Mouse (Mus musculus): ENCODE data around the gene Fpr3. TPM values are rescaled to one million over a fixed set of nuclear protein-coding genes. Genes with fewer than 3 reads are reported as not detected.
A peak's percentile ranks its signal among the peaks of the same experiment; 100 is the strongest.

The Fpr3 gene
- polyA plus RNA-seq, 1 experiment from 2014 or later = not detected

DNA sequence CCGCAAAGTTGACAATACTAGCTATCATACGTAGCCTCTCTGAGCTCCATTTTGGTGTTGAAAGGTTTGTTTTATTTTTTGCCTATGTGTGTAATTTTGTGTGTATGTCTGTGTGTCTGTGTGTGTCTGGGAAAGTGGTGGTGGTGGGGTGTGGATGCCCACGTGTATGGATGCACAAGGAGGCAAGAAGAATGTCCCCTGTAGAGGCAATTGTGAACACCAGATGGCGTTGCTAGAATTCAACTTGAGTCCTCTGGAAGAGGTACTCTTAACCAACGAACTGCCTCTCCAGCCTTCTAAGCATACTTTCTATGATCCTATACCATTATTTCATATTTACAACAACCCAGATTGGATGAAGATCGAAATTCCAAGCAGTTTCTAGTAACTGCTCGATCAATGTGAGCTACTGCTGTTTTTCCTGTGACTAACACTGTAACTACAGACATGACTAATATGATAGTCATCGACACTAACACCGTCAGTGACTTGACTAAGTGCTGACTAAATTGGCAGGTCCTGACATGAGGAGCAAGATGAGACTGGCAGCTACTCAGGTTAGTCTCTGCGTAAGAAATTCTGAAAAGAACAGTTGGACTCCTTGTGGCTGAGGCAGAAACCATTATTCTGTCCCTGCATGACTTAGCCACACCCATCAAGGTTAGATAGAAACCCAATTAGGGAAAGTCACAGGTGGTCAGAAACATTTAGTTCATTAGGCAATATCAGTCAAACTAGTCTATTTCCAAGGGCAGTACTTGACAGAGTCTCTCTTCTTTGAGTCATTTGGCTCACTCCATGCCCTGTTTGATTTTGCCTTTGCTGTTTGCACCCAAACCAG, 42.2 kb upstream of the Fpr3 start:
- Histone ChIP-seq H3K9me3 (replicated peaks; ENCODE audit: low read length) (no peaks in the 10 kb centered on the region), H3K4me1 (replicated peaks; ENCODE audit: insufficient read depth, low read length) (no peaks in the 10 kb centered on the region), H3K9ac (ENCODE audit: low read depth, low read length) (no peak overlapping the region), H3K4me2 (ENCODE audit: low read length) (no peak overlapping the region), H3K27me3 (ENCODE audit: insufficient read depth, low read length) (no peaks in the 10 kb centered on the region), H3K4me3 (replicated peaks; ENCODE audit: low read depth, low read length) (no peak overlapping the region), H3K36me3 (ENCODE audit: insufficient read depth, low read length) (0 out of 2 replicates have a peak, but pooled peaks cover 11% of the 10 kb centered on the region), H3K27ac (no peak overlapping the region)
- ATAC-seq (replicated peaks; ENCODE audit: low FRiP score, low read depth) (no peak), DNase-seq (ENCODE audit: low spot score) (peak; percentile 31)
- 74% methylated on average over 10 of the region's 10 CpGs for WGBS
- TF ChIP-seq CTCF (IDR thresholded peaks at IDR 0.05; ENCODE audit: low read depth) = peak; percentile 51

DNA sequence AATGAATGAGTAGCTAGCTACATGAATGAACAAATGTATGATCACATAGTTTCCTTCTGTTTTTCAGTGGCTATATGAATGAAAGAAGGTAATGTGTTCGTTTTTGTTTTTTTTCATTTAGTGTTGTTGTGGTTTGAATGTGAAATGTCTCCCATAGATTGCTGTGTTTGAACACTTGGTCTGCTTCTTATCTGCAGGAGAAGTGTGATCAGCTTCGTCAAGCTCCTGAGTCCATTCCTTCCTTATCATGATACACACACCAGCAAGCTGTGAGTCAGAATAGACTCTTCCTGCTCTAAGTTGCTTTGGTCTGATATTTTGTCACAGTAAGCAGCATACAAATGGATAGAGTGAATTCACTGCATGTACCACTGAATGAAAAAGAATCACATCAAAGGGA, 38.7 kb upstream of the Fpr3 start:
- H3K4me2 ChIP-seq (ENCODE audit: low read length) = no peak overlapping the region
- H3K36me3 ChIP-seq (ENCODE audit: insufficient read depth, low read length) = no peaks in the 10 kb centered on the region
- no peak for DNase-seq (ENCODE audit: low spot score)
- H3K9ac ChIP-seq (ENCODE audit: low read depth, low read length) = no peak overlapping the region
- no peaks in the 10 kb centered on the region for H3K9me3 ChIP-seq (replicated peaks; ENCODE audit: low read length)
- ATAC-seq (replicated peaks; ENCODE audit: low FRiP score, low read depth) = no peak
- 82% methylated on average over 2 of the region's 2 CpGs for WGBS
- TF ChIP-seq CTCF (IDR thresholded peaks at IDR 0.05; ENCODE audit: low read depth) = no peak
- H3K27me3 ChIP-seq (ENCODE audit: insufficient read depth, low read length) = no peaks in the 10 kb centered on the region
- no peak overlapping the region for H3K27ac ChIP-seq
- H3K4me3 ChIP-seq (replicated peaks; ENCODE audit: low read depth, low read length) = no peak overlapping the region
- no peaks in the 10 kb centered on the region for H3K4me1 ChIP-seq (replicated peaks; ENCODE audit: insufficient read depth, low read length)

DNA sequence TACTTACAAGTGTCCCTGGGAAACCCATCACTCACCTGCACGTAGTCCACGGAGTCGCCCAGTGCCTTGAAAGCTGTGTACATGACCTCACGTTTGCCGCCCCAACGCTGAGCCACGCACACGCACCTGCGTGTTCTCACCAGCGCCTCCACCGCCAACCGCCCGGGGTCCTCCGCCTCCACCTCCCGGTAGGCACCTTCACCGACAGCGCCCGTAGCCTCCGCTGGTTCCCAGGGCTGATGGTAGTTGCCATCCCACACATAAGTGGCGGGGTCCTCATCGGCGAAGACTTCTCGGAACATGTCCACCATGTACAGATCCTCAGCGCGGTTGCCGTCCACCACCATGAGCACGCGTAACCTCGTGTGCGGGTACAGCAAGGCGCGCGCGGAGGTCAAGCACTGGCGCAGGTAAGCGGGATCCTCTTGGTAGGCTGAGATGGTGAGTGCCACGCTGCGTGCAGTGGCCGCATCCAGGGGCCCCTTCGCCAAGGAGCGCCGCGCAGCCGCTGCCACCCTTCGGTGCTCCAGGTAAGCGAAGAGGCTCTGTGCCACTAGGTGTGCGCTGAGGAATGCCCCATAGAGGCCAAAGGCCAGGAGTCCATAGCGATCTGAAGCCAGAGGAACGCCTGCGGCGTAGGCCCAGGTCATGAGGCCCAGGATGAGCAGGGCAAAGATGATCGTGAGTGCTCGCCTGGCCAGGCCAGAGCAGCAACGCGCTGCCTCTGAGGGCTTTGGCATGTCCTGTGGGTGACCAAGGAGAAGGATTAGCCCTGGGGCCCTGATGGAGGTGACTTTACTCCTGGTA, 37.5 kb upstream of the Fpr3 start:
- H3K4me3 ChIP-seq (replicated peaks; ENCODE audit: low read depth, low read length) = no peak overlapping the region; the same call in 1 of the 2 replicates
- peak; percentile 56 for ATAC-seq (replicated peaks; ENCODE audit: low FRiP score, low read depth)

DNA sequence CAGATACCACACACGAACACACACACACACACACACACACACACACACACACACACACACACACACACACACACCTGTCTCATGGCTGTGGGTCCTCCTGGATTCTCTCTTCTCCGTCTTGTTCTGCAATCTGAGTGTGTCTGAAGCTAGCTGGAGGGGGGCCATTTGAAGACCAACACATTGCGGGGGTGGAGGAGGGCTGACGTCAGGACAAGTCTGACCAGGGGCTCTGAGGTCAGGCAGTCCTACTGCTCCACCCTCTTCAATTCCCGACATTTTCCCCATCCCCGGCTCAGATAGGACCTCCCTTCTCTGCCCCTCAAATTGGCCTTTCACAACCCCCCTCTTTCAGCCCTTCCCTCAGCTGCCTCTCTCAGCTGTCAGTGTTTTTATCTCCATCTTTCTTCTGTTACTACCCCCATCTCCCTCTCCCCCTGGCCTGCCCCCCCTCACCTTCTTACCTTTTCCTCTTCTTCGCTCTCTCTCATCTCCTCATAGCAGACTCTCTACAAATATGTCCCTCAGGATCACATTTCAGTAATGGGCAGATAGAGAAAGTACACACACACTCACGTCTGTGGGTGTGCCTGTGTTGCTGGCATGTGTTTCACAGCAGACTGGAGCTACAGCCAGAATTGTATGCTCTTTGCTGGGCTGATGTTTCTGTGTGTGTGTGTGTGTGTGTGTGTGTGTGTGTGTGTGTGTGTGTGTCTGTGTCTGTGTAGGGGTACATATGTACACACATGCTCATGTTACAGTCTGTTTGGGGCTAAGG, 32.4 kb upstream of the Fpr3 start, which contains the start of gene Has1:
Gene Has1 (minus strand): TSS at position 142 of the 775 bp plus-strand sequence.
- ATAC-seq (replicated peaks; ENCODE audit: low FRiP score, low read depth) (no peak), DNase-seq (ENCODE audit: low spot score) (no peak)
- H3K4me3 ChIP-seq (replicated peaks; ENCODE audit: low read depth, low read length) = no peak within 1 kb of the TSS
- WGBS = 26% methylated on average over 8 of the region's 8 CpGs
- no peaks in the 10 kb centered on the region for H3K4me1 ChIP-seq (replicated peaks; ENCODE audit: insufficient read depth, low read length)
- no peak within 1 kb of the TSS for H3K9ac ChIP-seq (ENCODE audit: low read depth, low read length)
- no peak for TF ChIP-seq CTCF (IDR thresholded peaks at IDR 0.05; ENCODE audit: low read depth)
- no peaks in the 10 kb centered on the region for H3K27me3 ChIP-seq (ENCODE audit: insufficient read depth, low read length)
- H3K4me2 ChIP-seq (ENCODE audit: low read length) = no peak within 1 kb of the TSS
- H3K36me3 ChIP-seq (ENCODE audit: insufficient read depth, low read length) = no peaks in the 10 kb centered on the region
- H3K27ac ChIP-seq = no peak within 1 kb of the TSS
- no peaks in the 10 kb centered on the region for H3K9me3 ChIP-seq (replicated peaks; ENCODE audit: low read length)

More for the DNA sequence above, 37.5 kb upstream of the Fpr3 start:
- no peak for DNase-seq (ENCODE audit: low spot score)
- Histone ChIP-seq H3K27me3 (ENCODE audit: insufficient read depth, low read length) (no peaks in the 10 kb centered on the region), H3K4me1 (replicated peaks; ENCODE audit: insufficient read depth, low read length) (no peaks in the 10 kb centered on the region), H3K9ac (ENCODE audit: low read depth, low read length) (no peak overlapping the region), H3K4me2 (ENCODE audit: low read length) (peak overlapping the region; percentile 37), H3K27ac (no peak overlapping the region), H3K36me3 (ENCODE audit: insufficient read depth, low read length) (no peaks in the 10 kb centered on the region), H3K9me3 (replicated peaks; ENCODE audit: low read length) (no peaks in the 10 kb centered on the region)
- 27% methylated on average over 55 of the region's 55 CpGs for WGBS
- TF ChIP-seq CTCF (IDR thresholded peaks at IDR 0.05; ENCODE audit: low read depth) = no peak

DNA sequence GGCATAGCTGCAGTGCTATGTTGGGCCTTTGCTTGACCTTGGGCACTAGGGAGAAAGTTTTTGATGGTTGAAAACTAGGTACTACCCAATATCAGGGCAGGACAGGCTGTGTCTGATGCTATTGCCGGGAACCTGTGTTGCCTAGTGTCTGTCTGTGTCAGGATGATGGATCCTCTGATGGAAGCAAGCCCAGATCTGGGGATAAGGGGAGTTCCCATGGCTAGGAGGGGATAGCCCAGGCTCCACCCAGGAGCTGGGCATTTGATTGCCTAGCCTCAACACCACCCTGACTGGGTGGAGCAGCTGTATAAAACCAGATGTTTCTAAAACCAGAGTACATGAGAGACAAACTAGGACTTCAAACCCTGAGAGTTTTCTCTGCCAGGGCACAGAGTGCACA, 31.0 kb upstream of the Fpr3 start:
- H3K4me2 ChIP-seq (ENCODE audit: low read length) = no peak overlapping the region
- TF ChIP-seq CTCF (IDR thresholded peaks at IDR 0.05; ENCODE audit: low read depth) = no peak
- H3K4me3 ChIP-seq (replicated peaks; ENCODE audit: low read depth, low read length) = no peak overlapping the region
- H3K27me3 ChIP-seq (ENCODE audit: insufficient read depth, low read length) = no peaks in the 10 kb centered on the region
- no peaks in the 10 kb centered on the region for H3K4me1 ChIP-seq (replicated peaks; ENCODE audit: insufficient read depth, low read length)
- DNase-seq (ENCODE audit: low spot score) = no peak
- H3K9ac ChIP-seq (ENCODE audit: low read depth, low read length) = no peak overlapping the region
- H3K9me3 ChIP-seq (replicated peaks; ENCODE audit: low read length) = no peaks in the 10 kb centered on the region
- 65% methylated on average over 1 of the region's 1 CpGs for WGBS
- H3K27ac ChIP-seq = no peak overlapping the region
- no peaks in the 10 kb centered on the region for H3K36me3 ChIP-seq (ENCODE audit: insufficient read depth, low read length)
- ATAC-seq (replicated peaks; ENCODE audit: low FRiP score, low read depth) = no peak

DNA sequence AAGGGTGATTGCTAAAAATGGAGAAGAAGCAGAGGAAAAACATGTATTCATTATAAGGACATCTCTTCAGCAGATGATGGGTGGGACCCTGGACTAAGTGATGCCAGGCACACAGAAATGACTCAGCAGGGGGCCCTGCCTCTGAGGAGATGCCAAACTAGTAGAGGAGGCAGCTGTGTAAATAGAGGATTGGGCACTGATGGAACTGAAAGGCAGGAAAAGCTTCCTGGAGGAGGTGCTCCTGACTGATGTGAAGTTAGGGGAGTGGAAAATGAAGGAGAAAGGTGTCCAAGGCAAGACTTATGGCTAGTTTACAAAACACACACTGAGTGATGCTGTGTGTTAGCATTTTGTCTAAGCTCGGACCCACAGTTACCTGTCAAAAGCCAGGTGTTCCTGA, 30.2 kb upstream of the Fpr3 start:
- Histone ChIP-seq H3K4me3 (replicated peaks; ENCODE audit: low read depth, low read length) (no peak overlapping the region), H3K4me1 (replicated peaks; ENCODE audit: insufficient read depth, low read length) (no peaks in the 10 kb centered on the region), H3K4me2 (ENCODE audit: low read length) (no peak overlapping the region), H3K9me3 (replicated peaks; ENCODE audit: low read length) (no peaks in the 10 kb centered on the region), H3K36me3 (ENCODE audit: insufficient read depth, low read length) (no peaks in the 10 kb centered on the region), H3K27me3 (ENCODE audit: insufficient read depth, low read length) (no peaks in the 10 kb centered on the region), H3K27ac (no peak overlapping the region), H3K9ac (ENCODE audit: low read depth, low read length) (no peak overlapping the region)
- ATAC-seq (replicated peaks; ENCODE audit: low FRiP score, low read depth) = no peak
- DNase-seq (ENCODE audit: low spot score) = no peak
- 42% methylated on average over 1 of the region's 1 CpGs for WGBS
- no peak for TF ChIP-seq CTCF (IDR thresholded peaks at IDR 0.05; ENCODE audit: low read depth)
